Mouse (Mus musculus): ENCODE data around the gene Cox17. TPM values are rescaled to one million over a fixed set of nuclear protein-coding genes. Genes with fewer than 3 reads are reported as not detected.
A peak's percentile ranks its signal among the peaks of the same experiment; 100 is the strongest.
"Not testable (repeated sequence)": the region's sequence is repeated elsewhere in the genome, so short reads cannot be mapped to it uniquely, and the experiment has no call there.

Gene Cox17
- 10 to 100 TPM; 94.9 to 97.0 TPM for total RNA-seq (2021)
- long read RNA-seq, experiment 1, transcript Cox17-201 (3 exons, 444 nt): major isoform, 37 of 40 reads
- long read RNA-seq, experiment 1, partial matches to known transcripts: 0 of 40 reads
- long read RNA-seq, experiment 1, other reads (novel, unspliced or antisense): 1 of 40 reads
- long read RNA-seq, experiment 2, transcript Cox17-204 (2 exons, 2,396 nt): minor isoform, 13 of 98 reads
- long read RNA-seq, experiment 2, transcript Cox17-201 (3 exons, 444 nt): major isoform, 78 of 98 reads
- long read RNA-seq, experiment 2, partial matches to known transcripts: 0 of 98 reads
- long read RNA-seq, experiment 2, other reads (novel, unspliced or antisense): 7 of 98 reads

DNA sequence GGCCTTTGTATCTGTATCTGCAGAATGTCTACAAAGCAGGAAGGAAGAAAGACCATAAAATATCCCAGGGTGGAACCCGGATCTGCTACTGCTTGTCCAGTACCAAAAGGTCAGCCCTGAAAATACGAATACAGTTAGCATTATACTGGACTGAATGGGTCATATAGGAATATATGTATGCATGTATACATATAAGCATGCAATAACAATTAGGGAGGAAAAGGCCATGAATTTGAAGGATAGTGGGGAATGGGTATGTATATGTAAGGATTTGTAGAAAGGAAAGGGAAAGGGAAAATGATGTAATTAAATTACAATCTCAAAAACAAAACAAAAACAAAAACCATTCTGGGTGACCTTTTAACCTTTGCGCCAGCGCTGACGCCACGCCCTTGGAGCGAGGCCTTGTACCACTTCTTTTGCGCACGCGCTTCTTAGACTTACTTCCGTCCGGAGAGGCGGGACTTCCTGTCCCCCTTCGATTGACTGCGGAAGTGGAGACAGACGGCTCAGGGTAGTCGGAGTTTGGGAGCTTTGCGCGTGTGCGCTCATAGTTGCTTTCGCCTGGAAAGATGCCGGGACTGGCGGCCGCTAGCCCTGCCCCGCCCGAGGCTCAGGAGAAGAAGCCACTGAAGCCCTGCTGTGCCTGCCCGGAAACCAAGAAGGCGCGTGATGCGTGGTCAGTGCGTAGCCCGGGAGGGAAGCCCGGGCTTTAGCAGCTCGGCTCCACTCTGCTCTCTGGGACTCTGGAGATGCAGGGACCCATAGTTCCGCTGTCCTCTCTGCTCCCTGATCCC is at the start of gene Cox17, which contains the start of gene Gm21987:
Cox17 (plus strand) TSS at position 463 of the 797 bp plus-strand sequence.
Gm21987 (plus strand) TSS at position 512 of the 797 bp plus-strand sequence.
- DNase-seq (ENCODE audit: low spot score in 2 of 2): peak; percentile 90 to 95

DNA sequence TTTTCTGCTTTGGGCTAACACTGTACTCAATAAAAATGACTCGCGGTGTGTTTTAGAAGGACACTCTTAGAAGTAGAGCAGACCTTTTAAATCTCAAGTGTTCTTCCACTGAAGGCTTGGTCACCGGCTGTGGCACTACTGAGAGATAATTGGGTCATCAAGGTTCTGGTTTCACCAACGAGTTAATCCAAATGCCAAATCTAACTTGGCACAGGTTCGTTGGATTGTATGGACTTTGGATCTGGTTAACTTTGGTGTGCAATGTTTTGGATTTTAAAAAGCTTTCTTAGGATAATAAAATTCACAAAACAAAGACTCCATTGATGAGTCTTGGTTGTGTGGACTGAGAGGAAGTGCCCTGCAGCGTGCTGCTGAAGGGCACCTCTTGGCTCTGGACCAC is 48.4 kb upstream of the Cox17 start:
- DNase-seq (ENCODE audit: low spot score in 2 of 2): no peak

DNA sequence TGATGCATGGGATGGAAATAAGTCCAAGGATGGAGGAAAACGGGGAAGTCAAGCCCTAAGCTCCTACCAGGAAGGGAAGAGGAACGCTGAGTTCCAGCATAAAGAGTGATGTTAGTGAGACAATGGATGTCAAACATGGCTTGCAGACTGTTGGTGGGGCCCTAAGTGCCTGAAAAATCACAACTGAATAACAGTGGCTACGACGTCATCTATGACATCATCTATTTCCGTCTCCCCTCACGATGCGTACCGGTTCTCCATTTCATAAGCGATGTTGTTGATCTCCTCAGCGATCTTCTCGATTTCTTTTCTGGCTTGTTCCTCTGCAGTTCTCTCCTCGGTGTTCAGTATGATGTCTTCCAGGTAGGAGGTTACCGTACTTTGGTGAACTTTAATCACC is 44.4 kb upstream of the Cox17 start:
- DNase-seq (ENCODE audit: low spot score in 2 of 2): no peak

DNA sequence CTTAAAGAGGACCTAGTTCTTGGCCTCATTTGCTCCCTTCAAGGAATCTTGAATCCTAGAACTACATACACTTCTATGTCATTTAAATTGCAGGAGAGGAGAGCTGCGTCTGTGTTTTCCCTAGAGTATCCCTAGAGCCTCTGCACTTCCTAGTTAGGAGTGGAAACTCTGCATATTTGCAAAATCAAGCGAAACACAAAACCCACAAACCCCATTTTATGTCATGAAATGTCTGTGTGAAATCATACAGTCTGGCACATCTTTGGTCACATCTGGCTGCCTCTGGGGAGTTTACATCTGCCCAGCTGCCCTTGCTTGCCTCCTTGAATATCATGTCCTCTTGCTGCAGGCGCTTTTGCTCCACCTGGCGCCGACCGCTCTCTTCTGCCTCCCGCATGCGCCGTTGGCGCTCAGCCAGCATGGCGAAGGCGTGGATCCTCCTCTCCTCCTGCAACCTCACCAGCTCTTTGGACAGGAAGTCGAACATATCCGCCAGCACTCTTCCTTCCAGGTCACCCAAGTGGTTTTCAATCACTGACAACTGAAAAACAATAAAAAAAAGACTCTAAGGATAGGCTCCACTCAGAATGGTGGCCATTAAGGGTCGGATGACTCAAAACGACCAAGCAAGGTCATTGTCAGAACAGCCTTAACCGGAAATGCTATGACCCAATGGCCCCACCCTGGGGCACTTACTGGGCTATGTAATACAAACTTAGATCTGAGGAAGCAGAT is 42.2 kb upstream of the Cox17 start:
- no peak for DNase-seq (ENCODE audit: low spot score in 2 of 2)

DNA sequence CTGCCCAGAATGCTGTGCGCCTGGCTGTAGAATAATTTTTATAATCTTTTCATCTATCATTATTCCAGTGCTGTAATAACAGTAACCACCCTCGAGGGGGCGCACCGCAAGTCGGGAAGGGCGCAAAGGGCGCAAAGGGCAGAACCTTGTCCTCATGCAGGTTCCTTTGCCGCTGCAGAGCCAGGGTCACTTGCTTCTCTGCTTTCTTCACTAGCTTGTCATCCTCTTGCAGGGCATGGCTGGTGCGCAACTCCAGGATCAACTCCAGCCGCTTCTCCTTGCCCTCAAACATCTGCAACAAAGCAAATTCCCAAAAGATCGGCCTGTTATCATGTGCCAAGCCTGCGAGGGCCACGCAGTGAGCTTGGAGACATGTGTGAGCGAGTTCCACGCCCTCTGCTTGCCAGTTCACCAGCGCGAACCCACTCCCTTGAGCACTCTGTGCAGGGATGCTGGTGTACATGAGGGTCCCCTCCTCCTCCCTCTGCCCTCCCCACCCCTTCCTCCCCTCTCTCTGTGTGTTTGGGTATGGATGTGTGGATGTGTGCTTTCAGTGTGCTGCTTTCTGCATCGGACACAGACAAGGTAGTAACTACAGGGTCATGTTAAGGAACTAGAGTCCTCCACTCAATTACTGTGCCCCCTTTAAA is 40.1 kb upstream of the Cox17 start:
- no peak for DNase-seq (ENCODE audit: low spot score in 2 of 2)

DNA sequence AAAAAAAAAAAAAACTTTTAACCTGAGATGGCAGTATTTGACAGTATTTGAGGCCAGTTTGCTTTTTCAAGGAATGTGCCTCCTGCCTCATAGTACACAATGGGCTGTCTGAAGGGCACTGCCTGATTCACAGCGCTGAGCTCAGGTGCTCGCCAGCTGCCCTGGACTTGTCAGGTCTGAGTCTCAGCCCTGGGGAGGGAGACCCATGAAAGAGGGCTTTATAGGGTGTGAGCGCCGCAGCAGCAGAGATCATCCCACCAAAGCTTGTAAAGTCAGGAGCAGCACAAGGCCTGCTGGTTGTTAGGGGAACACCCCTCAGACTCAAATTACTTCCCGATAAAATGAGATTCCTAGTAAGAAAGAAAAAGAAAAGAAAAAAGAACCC is 39.6 kb upstream of the Cox17 start:
- DNase-seq (ENCODE audit: low spot score in 2 of 2): no peak

DNA sequence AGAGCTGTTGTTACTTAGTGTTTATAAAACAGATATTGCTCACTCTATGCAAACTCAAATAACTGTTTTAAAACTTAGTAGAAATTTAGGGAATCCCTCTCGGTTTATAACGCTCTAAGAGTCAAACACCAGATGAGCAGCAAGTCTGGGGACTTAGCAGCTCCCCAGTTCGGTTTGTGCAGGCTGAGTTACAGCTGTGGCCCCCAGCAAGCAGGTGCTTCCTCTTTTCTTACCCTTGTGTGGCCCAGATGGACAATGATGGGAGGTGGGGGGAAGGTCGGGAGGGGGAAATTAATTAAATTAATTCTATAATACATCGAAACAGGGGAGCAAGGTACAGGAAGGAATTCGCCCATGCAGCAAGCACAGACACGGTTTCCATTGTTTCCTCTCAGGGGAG is 39.1 kb upstream of the Cox17 start:
- DNase-seq (ENCODE audit: low spot score in 2 of 2): no peak

DNA sequence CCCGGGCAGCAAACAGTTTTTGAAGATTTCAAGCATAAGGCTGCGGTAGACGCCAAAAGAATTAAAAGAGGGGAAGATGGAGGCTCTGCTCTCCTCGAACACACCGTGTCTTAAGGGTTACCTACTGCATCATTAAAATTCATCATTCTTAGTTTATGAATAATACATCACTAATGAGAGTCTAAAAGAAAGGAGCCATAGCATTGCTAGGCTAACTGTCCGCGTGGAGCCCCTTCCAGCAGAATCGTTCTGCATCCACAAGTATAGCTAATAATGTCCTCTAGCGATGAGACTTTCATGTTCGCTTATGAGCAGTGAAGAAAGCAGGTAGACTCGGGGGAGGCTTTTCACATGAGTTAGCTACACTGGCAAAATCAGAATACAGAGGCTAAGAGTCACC is 38.6 kb upstream of the Cox17 start:
- no peak for DNase-seq (ENCODE audit: low spot score in 2 of 2)

DNA sequence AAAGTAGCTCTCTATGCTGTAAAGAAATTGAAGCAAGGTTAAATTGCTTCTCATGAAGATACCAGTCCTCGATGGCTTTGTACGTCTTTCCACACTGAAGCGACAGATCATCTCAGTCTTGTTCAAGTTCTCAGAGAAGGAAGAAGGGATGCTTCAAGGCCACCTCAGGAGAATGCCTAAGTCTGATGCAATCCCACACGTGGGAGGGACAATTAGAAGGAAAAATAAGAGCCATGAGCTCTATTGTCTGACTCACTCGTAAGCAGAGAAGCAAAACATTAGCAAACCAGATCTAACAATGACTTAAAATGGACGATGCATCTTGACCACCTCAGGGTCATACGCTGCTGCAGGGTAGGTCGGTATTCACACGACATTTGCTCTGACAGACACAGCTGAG is 28.3 kb upstream of the Cox17 start:
- DNase-seq (ENCODE audit: low spot score in 2 of 2): no peak

DNA sequence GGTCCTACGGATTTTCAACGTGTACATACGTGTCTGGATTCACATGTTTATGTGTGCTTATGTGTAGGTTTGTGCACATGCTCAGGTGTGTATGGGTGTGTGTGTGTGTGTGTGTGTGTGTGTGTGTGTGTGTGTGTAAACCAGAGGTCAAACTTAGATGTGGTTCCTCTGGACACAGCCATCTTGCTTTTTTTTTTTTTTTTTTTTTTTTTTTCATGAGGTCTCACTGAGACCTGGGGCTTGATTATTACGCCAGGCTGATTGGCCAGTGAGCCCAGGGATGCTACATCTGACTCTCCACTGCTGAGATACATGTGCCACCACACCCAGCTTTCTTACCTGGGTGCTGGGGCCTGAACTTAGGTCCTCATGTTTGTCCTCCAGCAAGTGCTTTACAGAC is 27.7 kb upstream of the Cox17 start:
- DNase-seq (ENCODE audit: low spot score in 2 of 2): no peak

DNA sequence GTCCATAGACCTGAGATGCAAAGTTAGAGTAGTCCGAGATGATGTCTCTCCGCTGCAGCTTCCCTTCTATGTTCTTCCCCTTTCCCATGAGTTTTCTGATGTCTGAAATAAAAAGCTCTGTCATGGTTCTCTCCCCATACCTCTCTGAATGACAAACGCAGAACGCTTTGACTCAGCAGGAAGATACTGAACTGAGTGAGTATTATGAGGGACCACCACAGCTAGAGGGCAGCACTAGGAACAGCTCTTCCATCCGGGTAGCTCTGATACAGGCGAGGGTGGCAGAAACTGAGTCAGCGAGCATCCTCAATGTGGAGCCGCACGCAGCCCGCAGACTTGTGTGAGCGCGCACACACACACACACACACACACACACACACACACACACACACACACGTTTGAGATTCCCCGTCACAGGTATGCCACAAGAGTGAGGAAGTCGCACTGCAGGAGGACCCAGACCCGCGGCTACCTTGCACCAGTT is 25.3 kb upstream of the Cox17 start:
- peak; percentile 54 to 67 for DNase-seq (ENCODE audit: low spot score in 2 of 2)

DNA sequence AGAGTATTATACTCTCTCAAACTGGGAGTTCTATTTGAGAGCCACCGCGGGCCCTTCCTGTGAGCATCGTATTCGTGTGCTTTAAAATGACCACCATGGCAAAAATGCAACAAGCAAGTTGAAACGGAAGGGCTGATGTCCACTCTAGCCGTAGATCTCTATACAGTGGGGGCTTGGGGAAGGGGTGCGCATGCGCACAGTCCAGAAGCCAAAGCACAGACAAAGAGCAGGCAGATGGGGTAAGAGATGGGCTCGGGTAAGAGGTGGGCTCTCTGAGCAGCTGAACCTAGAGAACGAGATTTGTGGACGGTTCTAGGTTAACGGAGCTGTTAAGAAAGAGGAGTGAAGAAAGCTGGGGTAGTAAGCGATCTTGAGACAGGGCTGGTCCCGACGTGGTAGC is 22.5 kb upstream of the Cox17 start:
- no peak for DNase-seq (ENCODE audit: low spot score in 2 of 2)

DNA sequence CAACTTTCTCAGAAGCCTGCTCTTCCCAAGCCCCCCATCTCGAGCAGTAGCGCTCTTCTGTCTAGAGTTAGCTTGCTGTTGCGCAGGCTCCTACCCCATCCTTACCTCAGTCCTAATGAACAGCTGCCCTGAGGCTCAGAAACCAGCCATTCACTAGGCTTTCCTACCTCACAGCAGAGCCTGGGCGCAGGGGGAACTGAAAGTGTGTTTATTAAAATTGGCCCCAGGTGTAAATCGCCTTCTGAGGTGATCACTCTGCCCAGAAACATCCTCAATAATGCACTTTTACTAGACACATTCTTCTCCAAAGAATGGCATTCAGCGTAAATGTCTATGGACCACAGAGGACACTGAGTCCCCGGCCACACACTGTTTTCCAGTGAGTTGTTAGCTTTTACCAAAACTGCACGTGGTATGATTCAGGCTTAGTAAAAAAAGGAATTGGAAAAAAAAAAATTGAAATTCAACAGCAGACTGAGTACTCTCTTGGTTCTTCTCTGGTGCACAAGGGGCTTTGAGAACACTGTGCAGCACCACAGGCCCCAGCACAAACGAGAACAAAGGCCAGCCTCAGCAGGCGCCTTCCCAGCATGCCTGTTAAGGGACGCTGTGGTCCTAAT is 19.9 kb upstream of the Cox17 start:
- no peak for DNase-seq (ENCODE audit: low spot score in 2 of 2)

DNA sequence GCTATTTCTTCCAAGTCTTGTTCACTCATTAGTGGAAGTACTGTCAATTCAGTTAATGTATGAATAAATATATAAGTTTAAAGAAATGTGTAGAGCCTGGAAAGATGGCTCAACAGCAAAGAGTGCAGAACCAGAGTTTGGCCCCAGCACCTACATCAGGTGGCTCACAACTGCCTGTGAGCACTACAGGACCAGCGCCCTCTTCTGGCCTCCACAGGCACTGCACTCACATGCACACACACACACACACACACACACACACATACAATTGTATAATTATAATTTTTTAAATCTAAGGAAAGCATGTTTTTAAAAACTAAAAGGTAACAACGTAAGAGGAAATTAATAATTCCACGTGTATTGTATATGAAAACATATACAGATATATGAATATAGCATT is 17.5 kb upstream of the Cox17 start:
- no peak for DNase-seq (ENCODE audit: low spot score in 2 of 2)

DNA sequence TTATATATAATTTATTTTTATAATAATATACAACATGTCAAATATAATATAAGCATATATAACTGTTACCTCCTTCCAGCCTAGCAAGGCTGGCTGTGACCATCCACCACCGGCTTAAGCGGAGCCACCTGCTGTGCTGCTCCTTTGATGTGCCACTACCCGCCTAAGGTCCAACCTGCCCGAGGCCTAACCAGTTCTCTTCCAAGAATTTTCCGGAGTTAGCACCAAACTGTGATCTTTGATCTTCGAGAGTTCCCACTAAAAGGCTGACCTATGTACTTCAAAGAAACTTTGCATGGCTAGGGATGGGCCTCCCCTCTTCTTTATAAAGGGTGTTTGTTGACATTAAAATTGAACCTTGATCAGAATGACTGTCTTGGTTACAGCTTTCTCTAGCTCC is 12.4 kb upstream of the Cox17 start:
- no peak for DNase-seq (ENCODE audit: low spot score in 2 of 2)

DNA sequence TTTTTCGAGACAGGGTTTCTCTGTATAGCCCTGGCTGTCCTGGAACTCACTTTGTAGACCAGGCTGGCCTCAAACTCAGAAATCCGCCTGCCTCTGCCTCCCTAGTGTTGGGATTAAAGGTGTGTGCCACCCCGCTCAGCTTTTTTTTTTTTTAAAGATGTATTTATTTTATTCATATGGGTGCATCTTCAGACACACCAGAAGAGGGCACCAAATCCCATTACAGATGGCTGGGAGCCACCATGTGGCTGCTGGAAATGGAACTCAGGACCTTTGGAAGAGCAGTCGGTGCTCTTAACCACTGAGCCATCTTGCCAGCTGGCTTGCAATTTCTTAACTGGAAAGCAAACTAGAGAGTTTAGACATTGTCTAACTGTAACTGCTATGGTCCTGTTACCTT is 8.7 kb upstream of the Cox17 start:
- DNase-seq (ENCODE audit: low spot score in 2 of 2): not testable (repeated sequence)

DNA sequence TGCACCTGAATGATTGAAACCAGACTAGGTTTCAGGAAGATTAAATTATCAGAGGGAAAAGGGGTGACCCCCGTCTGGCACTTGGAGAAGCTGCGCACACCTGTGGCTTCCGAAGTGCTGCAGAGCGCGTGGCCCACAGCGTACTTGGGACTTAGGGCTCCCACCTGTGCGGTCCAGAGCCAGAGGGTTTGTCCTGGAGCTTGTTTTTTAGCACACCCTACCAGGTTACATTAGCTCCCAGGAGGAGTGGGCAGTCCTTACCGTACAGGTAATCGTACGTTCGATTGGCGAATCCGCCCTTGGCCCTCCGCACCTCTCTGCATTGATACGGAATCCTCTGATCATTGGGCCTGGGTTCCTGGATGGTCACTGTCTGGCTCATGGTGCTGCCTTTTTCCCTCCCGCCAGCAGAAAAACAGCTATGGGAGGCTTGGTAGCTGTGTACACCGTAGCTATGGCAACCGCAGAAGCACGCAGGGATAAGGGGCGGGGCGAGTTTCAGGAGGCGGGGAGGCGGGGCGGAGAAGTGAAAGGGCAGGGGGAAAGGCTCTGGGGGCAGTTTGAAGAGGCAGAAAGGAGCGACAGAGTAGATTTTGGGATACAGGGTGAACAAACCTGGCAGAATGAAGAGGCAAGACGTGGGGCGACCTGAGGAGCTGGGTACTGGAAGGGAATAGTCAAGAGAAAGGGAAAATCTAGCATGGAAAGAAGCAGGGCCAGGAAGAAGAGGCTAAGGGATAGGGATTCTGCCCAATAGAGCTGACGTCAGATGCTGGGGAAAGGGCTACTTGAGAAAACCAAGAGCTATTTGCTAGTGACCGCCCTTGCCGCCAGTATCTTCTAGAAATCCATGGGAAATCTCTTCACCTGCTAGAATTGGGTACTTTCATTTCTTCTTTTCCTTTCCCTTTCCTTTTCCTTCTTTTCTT is 5.1 kb upstream of the Cox17 start, which contains the start of gene Maats1:
Maats1 (minus strand) TSS at position 748 of the 929 bp plus-strand sequence.
- DNase-seq (ENCODE audit: low spot score in 2 of 2): peak; percentile 49 to 62

DNA sequence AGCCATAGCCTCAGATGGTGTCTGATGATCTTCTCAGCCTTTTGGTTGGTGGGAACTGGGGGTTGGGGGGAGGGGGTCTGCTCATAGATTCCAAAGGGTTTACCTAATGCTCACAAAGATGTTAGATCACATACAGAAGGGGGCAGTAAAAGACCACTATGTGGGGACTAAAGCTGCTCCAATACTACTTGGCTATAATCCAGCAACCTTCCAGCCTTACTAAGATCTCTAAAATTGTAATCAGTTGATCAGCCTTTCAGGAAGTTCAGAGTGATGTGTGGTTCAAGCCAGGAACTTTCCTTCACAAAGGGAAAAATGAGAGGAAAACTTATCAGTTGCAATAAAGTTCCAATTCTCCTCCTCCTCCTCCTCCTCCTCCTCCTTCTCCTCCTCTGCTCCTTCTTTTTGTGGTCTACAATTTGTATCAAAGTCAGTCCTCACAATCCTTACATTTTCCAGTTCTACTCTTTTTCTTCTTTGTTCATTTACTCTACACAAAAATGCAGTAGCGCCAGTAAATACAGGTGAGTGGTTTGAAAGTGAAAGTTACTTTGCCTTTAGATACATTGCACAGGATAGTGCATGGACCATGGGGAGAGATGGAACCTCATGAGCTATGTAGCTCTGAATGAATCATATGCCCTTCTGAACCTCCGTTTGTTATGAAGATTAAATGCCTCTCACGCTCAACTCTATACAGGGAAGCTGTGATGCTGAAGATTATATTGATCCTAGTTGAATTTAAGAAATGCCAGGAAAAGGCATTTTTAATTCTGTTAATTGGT is 1.7 kb upstream of the Cox17 start:
- DNase-seq (ENCODE audit: low spot score in 2 of 2): peak in 1 of 2 experiments; percentile 48

DNA sequence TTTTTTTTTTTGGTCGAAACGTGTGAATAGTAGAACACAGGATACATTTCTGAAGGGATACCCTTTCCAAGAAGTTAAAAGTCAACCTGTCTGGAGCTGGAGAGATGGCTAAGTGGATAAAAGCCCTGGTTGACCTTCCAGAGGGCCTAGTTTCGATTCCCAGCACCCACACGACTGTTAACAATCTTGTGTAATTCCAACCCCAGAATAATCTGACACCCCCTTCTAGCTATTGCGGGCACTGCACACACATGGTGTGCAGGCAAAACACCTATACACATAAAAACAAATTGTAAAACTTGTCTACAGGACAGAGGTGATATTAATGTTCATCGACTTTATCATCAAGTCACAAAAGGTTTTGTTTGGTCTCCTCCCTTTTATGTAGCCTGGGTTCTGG is 797 bp downstream of the Cox17 start:
- DNase-seq (ENCODE audit: low spot score in 2 of 2): no peak

Data from layer of hippocampus, postnatal 14 days (tissue).